Mouse (Mus musculus) ES-E14 (cell line): ENCODE results near the gene Capzb. TPM values are rescaled to one million over a fixed set of nuclear protein-coding genes. Genes with fewer than 3 reads are reported as not detected.

Experiments
- DNase-seq: peaks from one replicate; pipeline ENCODE4 v3.0.0-alpha.2; 2013; ENCODE audit warnings: low read depth, low spot score
- H3K27ac ChIP-seq: 2 replicates; pipeline ENCODE4 v1.5.1; 2012; ENCODE audit warnings: low read depth, mild to moderate bottlenecking, low read length, moderate library complexity, mixed read lengths; ENCODE audit not compliant: poor library complexity, insufficient read depth, severe bottlenecking
- H3K36me3 ChIP-seq: 2 replicates; pipeline ENCODE4 v1.6.1; 2012; ENCODE audit warnings: mild to moderate bottlenecking, low read length, moderate library complexity, mixed read lengths; ENCODE audit not compliant: control insufficient read depth, poor library complexity, insufficient read depth, severe bottlenecking
- H3K4me1 ChIP-seq, 2 experiments: fragments of 150-350 bp in 1 of 2; sonication (generic) in 1 of 2; 2 replicates each; pipeline ENCODE4 v1.6.1; 2012; ENCODE audit warnings: low read length in 2 of 2, mild to moderate bottlenecking in 1 of 2, mixed read lengths in 1 of 2; ENCODE audit not compliant: control insufficient read depth in 2 of 2, insufficient read depth in 2 of 2, poor library complexity in 1 of 2
- H3K4me3 ChIP-seq, 2 experiments: fragments of 150-350 bp in 1 of 2; sonication (generic) in 1 of 2; 2 replicates each; pipeline ENCODE4 v1.5.1; 2012; ENCODE audit warnings: low read length in 2 of 2, low read depth in 1 of 2, mild to moderate bottlenecking in 1 of 2, mixed read lengths in 1 of 2; ENCODE audit not compliant: insufficient read depth in 1 of 2, poor library complexity in 1 of 2, severe bottlenecking in 1 of 2
- H3K9ac ChIP-seq: 2 replicates; pipeline ENCODE4 v1.6.1; 2012; ENCODE audit warnings: low read depth, mild to moderate bottlenecking, low read length, mixed read lengths; ENCODE audit not compliant: poor library complexity, insufficient read depth, severe bottlenecking
- H3K9me3 ChIP-seq: fragments of 150-350 bp; sonication (generic); 2 replicates; pipeline ENCODE4 v1.6.1; 2012; ENCODE audit warnings: low read depth, mild to moderate bottlenecking, low read length; ENCODE audit not compliant: control insufficient read depth, insufficient read depth
- CHD2 ChIP-seq: IDR thresholded peaks from 2 replicates; pipeline ENCODE4 v1.6.1; 2014; ENCODE audit warnings: mild to moderate bottlenecking, low read depth, low read length, inconsistent platforms
- HCFC1 ChIP-seq: IDR thresholded peaks from 2 replicates; pipeline ENCODE4 v1.6.1; 2012; ENCODE audit warnings: low read length, inconsistent platforms, borderline replicate concordance; ENCODE audit not compliant: insufficient read depth
- MAFK ChIP-seq: IDR thresholded peaks from 2 replicates; pipeline ENCODE4 v1.6.1; 2014; ENCODE audit warnings: mild to moderate bottlenecking, low read depth, low read length, inconsistent platforms; ENCODE audit not compliant: insufficient read depth
- ZC3H11A ChIP-seq: IDR thresholded peaks from 2 replicates; pipeline ENCODE4 v1.6.1; 2012; ENCODE audit warnings: low read depth, mild to moderate bottlenecking, inconsistent platforms, low read length, borderline replicate concordance
- ZNF384 ChIP-seq: IDR thresholded peaks from 2 replicates; pipeline ENCODE4 v1.6.1; 2012; ENCODE audit warnings: low read depth, low read length, inconsistent platforms
- in situ Hi-C, 2 experiments: fragments of 600-800 bp; cut with MboI; formaldehyde crosslinking; loops; one replicate each; pipeline ENCODE4 v1.15.1; 2025; ENCODE audit warnings: low sequenced_read_pairs in 2 of 2, inconsistent platforms in 1 of 2; ENCODE audit not compliant: unreplicated experiment in 2 of 2
- total RNA-seq: library from RNA; depleted of rRNA; stranded (reverse); fragments of 300-350 nt; gene quantifications from 2 replicates; pipeline ENCODE4 v1.2.3, GENCODE M21; 2012

The Capzb gene
- total RNA-seq, 1 experiment, result 111 TPM

DNA sequence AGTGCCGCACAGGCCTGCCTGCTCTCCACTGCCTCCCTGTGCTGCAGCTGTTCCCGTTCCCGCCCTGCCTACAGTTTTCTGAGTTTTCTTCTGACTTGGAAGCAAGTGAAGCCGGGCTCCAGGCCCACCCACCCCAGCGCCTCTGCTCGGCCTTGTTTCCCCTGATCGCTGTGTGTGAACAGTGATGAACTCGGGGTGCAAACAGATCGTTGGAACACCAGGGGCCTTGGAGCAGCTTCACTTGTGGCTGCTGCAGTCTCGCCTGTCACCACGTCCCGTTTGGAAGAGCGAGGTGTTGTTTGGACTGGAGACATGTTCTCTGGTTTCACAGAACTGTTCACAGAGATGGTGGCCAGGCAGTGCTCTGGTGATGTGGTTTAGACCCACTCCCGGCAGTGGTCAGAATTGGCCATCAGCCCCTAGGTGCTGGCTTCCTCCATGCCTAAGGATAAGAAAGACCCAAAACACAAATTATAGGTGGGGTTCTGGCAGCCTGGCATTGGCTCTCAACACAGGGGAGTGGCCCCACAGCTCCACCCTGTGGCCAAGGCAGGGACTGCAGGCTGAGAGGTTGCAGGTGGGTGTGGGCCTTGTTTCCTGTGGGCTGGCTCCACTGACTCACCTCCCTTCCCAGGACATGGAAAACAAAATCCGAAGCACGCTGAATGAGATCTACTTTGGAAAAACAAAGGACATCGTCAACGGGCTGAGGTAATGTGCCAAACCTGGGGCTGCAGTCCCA is 94.6 kb downstream of the Capzb start:
- Histone ChIP-seq H3K9me3 (no peaks in the 10 kb centered on the region), H3K4me1 (peaks cover 0 to 6% of the 10 kb centered on the region in 2 experiments; a peak in 1 of 4 replicates), H3K27ac (no peak overlapping the region), H3K4me3 (no peak overlapping the region), H3K36me3 (peaks cover 39% of the 10 kb centered on the region), H3K9ac (no peak overlapping the region)
- peak; percentile 70 for DNase-seq
- in situ Hi-C loops, result loop anchor here in 1 of 2 experiments (25.0 kb wide), 1 partner anchor 200 kb away; the partner anchor contains the start of genes Htr6 and Nbl1
- TF ChIP-seq ZC3H11A (no peak), CHD2 (no peak), ZNF384 (no peak), HCFC1 (no peak), MAFK (no peak)

DNA sequence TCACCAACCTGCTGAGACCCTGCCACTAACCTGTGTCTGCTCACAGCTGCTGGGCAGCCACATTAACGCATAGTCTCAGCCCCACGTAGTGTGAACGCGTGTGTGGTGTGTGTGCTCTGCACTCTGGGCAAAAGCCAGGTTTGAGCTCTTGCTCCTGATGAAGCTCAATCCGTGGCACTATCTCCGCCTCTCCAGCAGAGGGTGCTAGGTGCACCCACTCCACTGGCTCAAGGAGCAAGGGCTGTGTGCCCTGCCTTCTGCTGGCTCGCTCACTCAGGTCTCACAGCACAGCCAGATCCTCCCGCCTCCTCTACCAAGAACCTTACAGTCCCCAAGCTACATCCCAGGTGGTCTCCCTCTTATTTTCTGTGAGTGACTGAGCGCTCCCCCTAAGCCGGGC is 96.3 kb downstream of the Capzb start:
- Histone ChIP-seq H3K4me1 (peaks cover 0 to 6% of the 10 kb centered on the region in 2 experiments; a peak in 1 of 4 replicates), H3K27ac (no peak overlapping the region), H3K9me3 (no peaks in the 10 kb centered on the region), H3K36me3 (peaks cover 36% of the 10 kb centered on the region), H3K9ac (no peak overlapping the region), H3K4me3 (no peak overlapping the region)
- in situ Hi-C loops, result loop anchor here in 1 of 2 experiments (25.0 kb wide), 1 partner anchor 202 kb away; the partner anchor contains the start of genes Htr6 and Nbl1
- TF ChIP-seq ZNF384, result no peak
- no peak for TF ChIP-seq CHD2
- no peak for TF ChIP-seq MAFK
- TF ChIP-seq ZC3H11A, result no peak
- no peak for TF ChIP-seq HCFC1
- DNase-seq, result no peak

DNA sequence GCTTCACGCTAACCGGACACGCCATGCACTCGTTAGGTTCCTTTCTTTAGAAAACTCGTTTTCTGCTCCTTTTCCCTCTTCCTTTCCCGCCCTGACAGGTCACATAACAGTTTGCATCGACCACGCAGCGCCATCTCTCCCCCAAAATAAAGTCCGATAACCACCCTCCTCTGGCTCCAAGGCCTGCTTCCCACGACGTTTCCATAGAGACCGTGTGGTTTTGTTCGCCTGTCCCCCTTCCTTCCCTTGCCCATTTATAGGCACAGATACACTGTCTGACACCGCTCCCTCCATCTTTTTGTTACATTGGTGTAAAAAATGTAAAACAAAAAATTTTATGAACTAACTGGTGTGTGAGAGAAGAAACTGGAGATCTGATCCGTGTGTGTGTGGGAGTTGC is 98.4 kb downstream of the Capzb start:
- H3K4me1 ChIP-seq, result peaks cover 0 to 6% of the 10 kb centered on the region in 2 experiments; a peak in 1 of 4 replicates
- no peaks in the 10 kb centered on the region for H3K9me3 ChIP-seq
- in situ Hi-C loops, result loop anchor here in 1 of 2 experiments (25.0 kb wide), 1 partner anchor 204 kb away; the partner anchor contains the start of genes Htr6 and Nbl1
- no peak for DNase-seq
- H3K36me3 ChIP-seq, result peaks cover 31% of the 10 kb centered on the region
- no peak overlapping the region for H3K4me3 ChIP-seq
- H3K9ac ChIP-seq, result no peak overlapping the region
- no peak overlapping the region for H3K27ac ChIP-seq
- TF ChIP-seq ZNF384, result no peak
- TF ChIP-seq CHD2, result no peak
- TF ChIP-seq MAFK, result no peak

DNA sequence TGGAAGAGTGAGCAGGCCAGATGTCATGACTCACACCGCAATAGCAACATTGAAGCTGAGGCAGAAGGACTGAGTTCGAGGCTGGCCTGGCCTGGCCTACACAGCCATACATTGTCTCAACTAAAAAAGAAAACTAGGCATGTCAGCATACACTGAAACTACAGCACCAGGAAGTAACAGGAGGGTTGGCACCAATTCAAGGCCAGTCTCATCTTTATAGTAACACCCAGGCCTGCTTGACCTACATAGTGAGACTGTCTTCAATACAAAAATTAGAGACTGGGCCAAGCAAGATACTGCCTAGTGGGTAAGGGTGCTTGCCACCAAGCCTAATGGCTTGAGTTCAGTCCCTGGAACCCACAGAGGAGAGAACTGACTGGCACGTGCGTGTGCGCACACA is 99.3 kb downstream of the Capzb start:
- H3K4me3 ChIP-seq, result no peak overlapping the region
- no peak overlapping the region for H3K27ac ChIP-seq
- TF ChIP-seq MAFK (no peak), HCFC1 (no peak), CHD2 (no peak), ZC3H11A (no peak), ZNF384 (no peak)
- in situ Hi-C loops, result loop anchor here in 1 of 2 experiments (25.0 kb wide), 1 partner anchor 205 kb away; the partner anchor contains the start of genes Htr6 and Nbl1
- DNase-seq, result no peak
- H3K36me3 ChIP-seq, result peaks cover 31% of the 10 kb centered on the region
- H3K4me1 ChIP-seq, result peaks cover 0 to 6% of the 10 kb centered on the region in 2 experiments; a peak in 1 of 4 replicates
- no peak overlapping the region for H3K9ac ChIP-seq
- no peaks in the 10 kb centered on the region for H3K9me3 ChIP-seq
